Mouse (Mus musculus) left cerebral cortex, postnatal 14 days (tissue): ENCODE data around the gene Myo19. TPM values are rescaled to one million over a fixed set of nuclear protein-coding genes. Genes with fewer than 3 reads are reported as not detected.

ENCODE experiments used
- microRNA-seq, 2 experiments: library from miRNA; unstranded; fragments of <30 nt; microRNA quantifications; one replicate each; pipeline ENCODE4 v1.2.0; 2022
- total RNA-seq, 2 experiments: library from RNA; stranded (reverse); gene quantifications; 2 replicates each; pipeline ENCODE4 v1.2.3; 2021

Gene Myo19
- total RNA-seq, 2 experiments from 2014 or later = 12.3 to 12.8 TPM

Small RNAs within 50 kb of the gene (microRNA-seq; reads per million reads assigned to microRNA genes)
- 0 reads per million in 2 experiments for gene Gm23564

Other genes with a start within 250 kb of the Myo19 start
- gene Mrm1, start 60.6 kb upstream of the Myo19 start, total RNA-seq = 10 to 100 TPM; 17.0 to 17.2 TPM
- 1 to 10 TPM; 7.2 to 7.6 TPM for gene Dhrs11, start 51.2 kb upstream of the Myo19 start, total RNA-seq
- gene Ggnbp2, start 9.3 kb upstream of the Myo19 start, total RNA-seq = 10 to 100 TPM; 78.1 to 81.8 TPM
- gene Pigw, start 137 bp downstream of the Myo19 start, total RNA-seq = 1 to 10 TPM; 7.5 to 9.5 TPM
- 10 to 100 TPM; 28.0 to 34.8 TPM for gene Znhit3, start 36.2 kb downstream of the Myo19 start, total RNA-seq
- 10 to 100 TPM; 75.6 to 99.5 TPM for gene Car4, start 77.6 kb downstream of the Myo19 start, total RNA-seq